Mouse (Mus musculus): Measurements from ENCODE around the gene Slc23a3. TPM values are rescaled to one million over a fixed set of nuclear protein-coding genes. Genes with fewer than 3 reads are reported as not detected.
A peak's percentile ranks its signal among the peaks of the same experiment; 100 is the strongest.

Slc23a3 gene
- total and polyA plus RNA-seq, 3 experiments, result 0.23 to 0.41 (median 0.36) TPM

- peak; percentile 19 for DNase-seq
These were observed 7.0 kb upstream of the Slc23a3 start for GRCm38 (mm10) chr1:75140601-75141190.

DNA sequence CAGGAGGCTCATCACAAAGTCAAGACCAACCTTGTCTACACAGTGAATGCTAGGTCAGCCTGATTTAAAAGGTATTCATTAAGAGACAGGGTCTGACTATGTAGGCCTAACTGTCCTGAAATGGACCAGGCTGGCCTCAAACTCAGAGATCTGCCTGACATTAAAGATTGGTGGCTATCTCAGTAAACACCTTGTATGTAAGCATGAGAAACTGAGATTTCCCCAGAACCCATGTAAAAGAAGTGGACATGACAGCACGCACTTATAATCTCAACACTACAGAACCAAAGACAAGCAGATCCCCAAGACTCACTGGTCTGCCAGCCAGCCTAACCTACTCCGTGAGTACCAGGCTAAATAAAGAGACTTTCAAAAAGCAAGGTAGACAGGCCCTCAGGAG lies 4.8 kb upstream of the Slc23a3 start:
- DNase-seq, result no peak

DNA sequence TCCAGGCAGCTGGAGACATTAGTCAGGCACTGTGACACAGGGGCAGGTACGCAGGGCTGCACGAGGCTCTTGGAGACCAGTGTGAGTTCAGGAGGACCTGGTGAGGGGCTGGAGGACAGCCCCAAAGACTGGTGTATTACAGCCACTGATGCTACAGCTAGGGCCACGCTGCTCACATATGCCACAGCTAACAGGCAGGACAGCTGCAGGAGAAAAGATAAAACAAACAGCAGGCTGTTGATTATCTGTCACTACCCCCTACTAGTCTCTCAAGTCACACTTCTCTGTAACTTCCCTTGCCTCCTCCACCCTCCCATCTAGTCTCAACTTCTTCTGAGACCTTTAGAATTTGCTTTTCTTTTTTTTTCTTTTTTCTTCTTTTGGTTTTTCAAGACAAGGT lies 3.0 kb upstream of the Slc23a3 start:
- no peak for DNase-seq

- no peak for DNase-seq
These were observed 2.6 kb upstream of the Slc23a3 start for GRCm38 (mm10) chr1:75136293-75136692.

DNA sequence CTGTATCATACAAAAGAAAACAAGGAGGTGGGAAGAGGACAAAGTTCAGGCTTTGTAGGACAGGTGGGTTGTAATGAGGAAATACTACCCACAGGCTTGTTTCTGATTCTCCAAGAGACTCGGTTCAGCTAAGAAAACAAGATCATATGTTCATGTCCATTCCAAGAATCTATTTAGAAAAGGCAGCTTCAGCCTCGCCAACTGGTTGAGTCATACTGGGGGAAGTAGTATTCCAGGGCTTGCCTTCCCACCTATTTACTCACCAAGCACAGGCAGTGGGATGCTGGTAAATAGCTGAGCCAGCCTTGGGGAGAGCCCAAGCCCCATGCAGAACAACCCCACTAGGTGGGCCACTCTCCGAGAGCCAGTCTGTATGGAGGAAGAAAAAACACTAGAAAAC lies 5.0 kb downstream of the Slc23a3 start:
- DNase-seq, result no peak

- no peak for DNase-seq
These were observed 8.3 kb downstream of the Slc23a3 start for GRCm38 (mm10) chr1:75125418-75125817.

- peak; percentile 95 for DNase-seq
These were observed 9.1 kb downstream of the Slc23a3 start, which contains the start of gene Nhej1 for GRCm38 (mm10) chr1:75124346-75125321. Gene Nhej1, minus strand, starts transcription at chr1:75125200.

GRCm38 (mm10) chr1:75122211-75122610 lies 11.5 kb downstream of the Slc23a3 start:
- no peak for DNase-seq

Other genes with a start within 250 kb of the Slc23a3 start
- gene Fev, start 248.5 kb downstream of the Slc23a3 start, total RNA-seq (2021), result 1 to 10 TPM; 1.3 to 2.0 TPM
- 1.8 and 3.1 TPM in 2 replicates for gene Fev, start 248.5 kb downstream of the Slc23a3 start, polyA plus RNA-seq (2012; rRNA removed)
- 1 to 10 TPM in 1 of 2 experiments, under 1 TPM in 1; 0.52 to 1.8 TPM for gene Cryba2, start 240.7 kb downstream of the Slc23a3 start, total RNA-seq (2021)
- gene Cryba2, start 240.7 kb downstream of the Slc23a3 start, polyA plus RNA-seq (2012; rRNA removed), result 0.55 and 0.85 TPM in 2 replicates
- under 1 TPM in 1 of 2 experiments, not detected in 1; 0.07 TPM for gene Cfap65, start 198.3 kb downstream of the Slc23a3 start, total RNA-seq (2021)
- gene Cfap65, start 198.3 kb downstream of the Slc23a3 start, polyA plus RNA-seq (2012; rRNA removed), result 0.02 and 0.04 TPM in 2 replicates
- under 1 TPM in 1 of 2 experiments, not detected in 1; 0.31 TPM for gene Ihh, start 182.2 kb downstream of the Slc23a3 start, total RNA-seq (2021)
- 0.03 and 0.32 TPM in 2 replicates for gene Ihh, start 182.2 kb downstream of the Slc23a3 start, polyA plus RNA-seq (2012; rRNA removed)
- 1 to 10 TPM; 5.7 to 8.8 TPM for gene Nhej1, start 8.7 kb downstream of the Slc23a3 start, total RNA-seq (2021)
- 3.4 and 3.5 TPM in 2 replicates for gene Nhej1, start 8.7 kb downstream of the Slc23a3 start, polyA plus RNA-seq (2012; rRNA removed)
- 10 to 100 TPM; 27.3 to 33.9 TPM for gene Cnppd1, start 8.8 kb upstream of the Slc23a3 start, total RNA-seq (2021)
- gene Cnppd1, start 8.8 kb upstream of the Slc23a3 start, polyA plus RNA-seq (2012; rRNA removed), result 36.3 and 37.6 TPM in 2 replicates
- gene Retreg2, start 8.9 kb upstream of the Slc23a3 start, total RNA-seq (2021), result 100 to 1,000 TPM in 1 of 2 experiments, 10 to 100 TPM in 1; 80.4 to 101 TPM
- gene Retreg2, start 8.9 kb upstream of the Slc23a3 start, polyA plus RNA-seq (2012; rRNA removed), result 127 and 143 TPM in 2 replicates
- 10 to 100 TPM; 33.1 to 36.8 TPM for gene Zfand2b, start 34.8 kb upstream of the Slc23a3 start, total RNA-seq (2021)
- gene Zfand2b, start 34.8 kb upstream of the Slc23a3 start, polyA plus RNA-seq (2012; rRNA removed), result 63.1 and 68.5 TPM in 2 replicates
- gene Abcb6, start 46.5 kb upstream of the Slc23a3 start, total RNA-seq (2021), result 10 to 100 TPM; 24.2 to 31.7 TPM
- gene Abcb6, start 46.5 kb upstream of the Slc23a3 start, polyA plus RNA-seq (2012; rRNA removed), result 23.2 and 23.3 TPM in 2 replicates
- 10 to 100 TPM; 14.1 to 14.4 TPM for gene Ankzf1, start 58.3 kb upstream of the Slc23a3 start, total RNA-seq (2021)
- gene Ankzf1, start 58.3 kb upstream of the Slc23a3 start, polyA plus RNA-seq (2012; rRNA removed), result 11.5 and 13.3 TPM in 2 replicates
- 10 to 100 TPM; 41.7 to 44.5 TPM for gene Atg9a, start 58.3 kb upstream of the Slc23a3 start, total RNA-seq (2021)
- 78.5 and 89.9 TPM in 2 replicates for gene Atg9a, start 58.3 kb upstream of the Slc23a3 start, polyA plus RNA-seq (2012; rRNA removed)
- 10 to 100 TPM; 16.0 to 23.1 TPM for gene Glb1l, start 76.9 kb upstream of the Slc23a3 start, total RNA-seq (2021)
- gene Glb1l, start 76.9 kb upstream of the Slc23a3 start, polyA plus RNA-seq (2012; rRNA removed), result 7.4 and 7.7 TPM in 2 replicates
- gene Stk16, start 76.9 kb upstream of the Slc23a3 start, total RNA-seq (2021), result 100 to 1,000 TPM; 106 to 109 TPM
- gene Stk16, start 76.9 kb upstream of the Slc23a3 start, polyA plus RNA-seq (2012; rRNA removed), result 228 and 249 TPM in 2 replicates
- gene Tuba4a, start 86.0 kb upstream of the Slc23a3 start, total RNA-seq (2021), result 10 to 100 TPM; 55.4 to 73.0 TPM
- gene Tuba4a, start 86.0 kb upstream of the Slc23a3 start, polyA plus RNA-seq (2012; rRNA removed), result 10.8 and 11.2 TPM in 2 replicates
- gene A630095N17Rik, start 98.2 kb upstream of the Slc23a3 start, total RNA-seq (2021), result not detected
- gene A630095N17Rik, start 98.2 kb upstream of the Slc23a3 start, polyA plus RNA-seq (2012; rRNA removed), result not detected in 2 replicates
- gene Dnajb2, start 102.5 kb upstream of the Slc23a3 start, total RNA-seq (2021), result 100 to 1,000 TPM in 1 of 2 experiments, 10 to 100 TPM in 1; 89.1 to 111 TPM
- gene Dnajb2, start 102.5 kb upstream of the Slc23a3 start, polyA plus RNA-seq (2012; rRNA removed), result 52.8 and 58.4 TPM in 2 replicates
- 10 to 100 TPM; 43.6 to 83.6 TPM for gene Ptprn, start 130.6 kb upstream of the Slc23a3 start, total RNA-seq (2021)
- gene Ptprn, start 130.6 kb upstream of the Slc23a3 start, polyA plus RNA-seq (2012; rRNA removed), result 41.5 and 52.0 TPM in 2 replicates
- 100 to 1,000 TPM; 127 to 192 TPM for gene Resp18, start 144.5 kb upstream of the Slc23a3 start, total RNA-seq (2021)
- 46.3 and 69.6 TPM in 2 replicates for gene Resp18, start 144.5 kb upstream of the Slc23a3 start, polyA plus RNA-seq (2012; rRNA removed)
- gene Dnpep, start 184.1 kb upstream of the Slc23a3 start, total RNA-seq (2021), result 100 to 1,000 TPM in 1 of 2 experiments, 10 to 100 TPM in 1; 85.2 to 100 TPM
- gene Dnpep, start 184.1 kb upstream of the Slc23a3 start, polyA plus RNA-seq (2012; rRNA removed), result 149 and 179 TPM in 2 replicates
- 10 to 100 TPM; 16.6 to 31.8 TPM for gene Des, start 226.4 kb upstream of the Slc23a3 start, total RNA-seq (2021)
- gene Des, start 226.4 kb upstream of the Slc23a3 start, polyA plus RNA-seq (2012; rRNA removed), result 17.2 and 18.6 TPM in 2 replicates
- gene Speg, start 241.4 kb upstream of the Slc23a3 start, total RNA-seq (2021), result 10 to 100 TPM in 1 of 2 experiments, 1 to 10 TPM in 1; 9.9 to 15.2 TPM
- gene Speg, start 241.4 kb upstream of the Slc23a3 start, polyA plus RNA-seq (2012; rRNA removed), result 56.5 and 93.7 TPM in 2 replicates

Measured in adrenal gland, adult 2 months (tissue).